Mouse (Mus musculus): ENCODE data around the gene Mef2b. TPM values are rescaled to one million over a fixed set of nuclear protein-coding genes. Genes with fewer than 3 reads are reported as not detected.

Mef2b gene
- polyA plus RNA-seq, 1 experiment from 2014 or later, result 0.43 TPM

- DNase-seq (ENCODE audit: low spot score), result no peak
- H3K4me1 ChIP-seq (replicated peaks; ENCODE audit: control insufficient read depth, insufficient read depth, low read length), result peaks cover 6% of the 10 kb centered on the region; the same call in 1 of the 2 replicates
- WGBS, result 71% methylated on average over 3 of the region's 3 CpGs
- 0 out of 2 replicates have a peak, but pooled peaks cover 2% of the 10 kb centered on the region for H3K27me3 ChIP-seq (replicated peaks; ENCODE audit: control insufficient read depth, insufficient read depth, low read length)
- no peak overlapping the region for H3K4me2 ChIP-seq (ENCODE audit: low read length)
- no peak overlapping the region for H3K4me3 ChIP-seq (ENCODE audit: low read depth, low read length)
- no peak overlapping the region for H3K9ac ChIP-seq (ENCODE audit: low read length)
- H3K9me3 ChIP-seq (ENCODE audit: control insufficient read depth, low read length), result no peaks in the 10 kb centered on the region
- no peak overlapping the region for H3K27ac ChIP-seq (ENCODE audit: low read depth)
- ATAC-seq (replicated peaks; ENCODE audit: low FRiP score, low TSS enrichment, low read depth), result no peak
- peaks cover 10% of the 10 kb centered on the region for H3K36me3 ChIP-seq (ENCODE audit: control insufficient read depth, insufficient read depth, low read length)
Measured at GRCm38 (mm10) chr8:70128435-70128834, 11.1 kb upstream of the Mef2b start.

GRCm38 (mm10) chr8:70129309-70129952, 10.1 kb upstream of the Mef2b start:
- Histone ChIP-seq H3K27ac (ENCODE audit: low read depth) (no peak overlapping the region), H3K9ac (ENCODE audit: low read length) (no peak overlapping the region), H3K36me3 (ENCODE audit: control insufficient read depth, insufficient read depth, low read length) (peaks cover 20% of the 10 kb centered on the region), H3K4me1 (replicated peaks; ENCODE audit: control insufficient read depth, insufficient read depth, low read length) (peaks cover 6% of the 10 kb centered on the region; the same call in 1 of the 2 replicates), H3K4me3 (ENCODE audit: low read depth, low read length) (no peak overlapping the region), H3K9me3 (ENCODE audit: control insufficient read depth, low read length) (no peaks in the 10 kb centered on the region), H3K4me2 (ENCODE audit: low read length) (no peak overlapping the region), H3K27me3 (replicated peaks; ENCODE audit: control insufficient read depth, insufficient read depth, low read length) (0 out of 2 replicates have a peak, but pooled peaks cover 2% of the 10 kb centered on the region)
- WGBS, result 62% methylated on average over 9 of the region's 9 CpGs
- ATAC-seq (replicated peaks; ENCODE audit: low FRiP score, low TSS enrichment, low read depth) (no peak), DNase-seq (ENCODE audit: low spot score) (no peak)

GRCm38 (mm10) chr8:70130066-70130465, 9.4 kb upstream of the Mef2b start:
- no peak for ATAC-seq (replicated peaks; ENCODE audit: low FRiP score, low TSS enrichment, low read depth)
- Histone ChIP-seq H3K4me2 (ENCODE audit: low read length) (no peak overlapping the region), H3K4me3 (ENCODE audit: low read depth, low read length) (no peak overlapping the region), H3K27me3 (replicated peaks; ENCODE audit: control insufficient read depth, insufficient read depth, low read length) (0 out of 2 replicates have a peak, but pooled peaks cover 1% of the 10 kb centered on the region), H3K36me3 (ENCODE audit: control insufficient read depth, insufficient read depth, low read length) (peaks cover 26% of the 10 kb centered on the region), H3K9me3 (ENCODE audit: control insufficient read depth, low read length) (no peaks in the 10 kb centered on the region), H3K27ac (ENCODE audit: low read depth) (no peak overlapping the region), H3K9ac (ENCODE audit: low read length) (no peak overlapping the region), H3K4me1 (replicated peaks; ENCODE audit: control insufficient read depth, insufficient read depth, low read length) (peaks cover 6% of the 10 kb centered on the region; the same call in 1 of the 2 replicates)
- no peak for DNase-seq (ENCODE audit: low spot score)
- WGBS, result 80% methylated on average over 3 of the region's 3 CpGs

GRCm38 (mm10) chr8:70131166-70131883, 8.2 kb upstream of the Mef2b start, which contains the start of gene Nr2c2ap:
Gene Nr2c2ap (plus strand): TSS chr8:70131333.
- peak within 1 kb of the TSS; percentile 60 for H3K4me2 ChIP-seq (ENCODE audit: low read length)
- WGBS, result under 1% methylated on average over 37 of the region's 37 CpGs
- peaks cover 6% of the 10 kb centered on the region; the same call in 1 of the 2 replicates for H3K4me1 ChIP-seq (replicated peaks; ENCODE audit: control insufficient read depth, insufficient read depth, low read length)
- peaks cover 38% of the 10 kb centered on the region for H3K36me3 ChIP-seq (ENCODE audit: control insufficient read depth, insufficient read depth, low read length)
- H3K9ac ChIP-seq (ENCODE audit: low read length), result peak within 1 kb of the TSS; percentile 60
- ATAC-seq (replicated peaks; ENCODE audit: low FRiP score, low TSS enrichment, low read depth) (peak; percentile 89), DNase-seq (ENCODE audit: low spot score) (peak; percentile 87)
- H3K4me3 ChIP-seq (ENCODE audit: low read depth, low read length), result peak within 1 kb of the TSS; percentile 61
- 0 out of 2 replicates have a peak within 1 kb of the TSS, but pooled peaks have one; percentile 17 for H3K27ac ChIP-seq (ENCODE audit: low read depth)
- no peaks in the 10 kb centered on the region for H3K27me3 ChIP-seq (replicated peaks; ENCODE audit: control insufficient read depth, insufficient read depth, low read length)
- no peaks in the 10 kb centered on the region for H3K9me3 ChIP-seq (ENCODE audit: control insufficient read depth, low read length)

GRCm38 (mm10) chr8:70134086-70134485, 5.4 kb upstream of the Mef2b start:
- no peak overlapping the region for H3K9ac ChIP-seq (ENCODE audit: low read length)
- no peak overlapping the region for H3K4me2 ChIP-seq (ENCODE audit: low read length)
- no peaks in the 10 kb centered on the region for H3K27me3 ChIP-seq (replicated peaks; ENCODE audit: control insufficient read depth, insufficient read depth, low read length)
- no peak overlapping the region for H3K4me3 ChIP-seq (ENCODE audit: low read depth, low read length)
- DNase-seq (ENCODE audit: low spot score), result no peak
- H3K36me3 ChIP-seq (ENCODE audit: control insufficient read depth, insufficient read depth, low read length), result peaks cover 44% of the 10 kb centered on the region
- peaks cover 13% of the 10 kb centered on the region for H3K4me1 ChIP-seq (replicated peaks; ENCODE audit: control insufficient read depth, insufficient read depth, low read length)
- no peaks in the 10 kb centered on the region for H3K9me3 ChIP-seq (ENCODE audit: control insufficient read depth, low read length)
- 93% methylated on average over 5 of the region's 5 CpGs for WGBS
- no peak overlapping the region for H3K27ac ChIP-seq (ENCODE audit: low read depth)
- ATAC-seq (replicated peaks; ENCODE audit: low FRiP score, low TSS enrichment, low read depth), result no peak

DNA sequence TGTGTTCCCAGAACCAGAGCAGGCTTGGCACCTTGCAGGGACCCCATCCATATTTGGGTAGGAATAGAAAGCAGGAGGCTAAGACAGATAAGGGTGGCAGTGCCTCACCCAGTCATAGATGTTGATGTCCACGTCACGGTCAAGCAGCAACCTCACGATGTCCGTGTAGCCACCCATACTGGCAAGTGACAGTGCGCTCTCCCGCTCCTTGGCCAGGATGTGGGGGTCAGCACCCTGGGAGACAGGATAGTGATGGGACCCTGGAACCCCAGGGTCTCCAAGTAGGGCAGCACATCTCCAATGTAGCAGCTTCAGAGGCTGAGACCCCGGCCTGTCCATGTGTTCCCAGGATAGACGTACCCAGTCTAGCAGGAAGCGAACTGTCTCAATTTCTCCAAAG, 4.6 kb upstream of the Mef2b start:
- Histone ChIP-seq H3K27ac (ENCODE audit: low read depth) (no peak overlapping the region), H3K36me3 (ENCODE audit: control insufficient read depth, insufficient read depth, low read length) (peaks cover 44% of the 10 kb centered on the region), H3K4me2 (ENCODE audit: low read length) (no peak overlapping the region), H3K9ac (ENCODE audit: low read length) (no peak overlapping the region), H3K4me3 (ENCODE audit: low read depth, low read length) (no peak overlapping the region), H3K27me3 (replicated peaks; ENCODE audit: control insufficient read depth, insufficient read depth, low read length) (no peaks in the 10 kb centered on the region), H3K9me3 (ENCODE audit: control insufficient read depth, low read length) (no peaks in the 10 kb centered on the region), H3K4me1 (replicated peaks; ENCODE audit: control insufficient read depth, insufficient read depth, low read length) (peaks cover 13% of the 10 kb centered on the region)
- ATAC-seq (replicated peaks; ENCODE audit: low FRiP score, low TSS enrichment, low read depth) (no peak), DNase-seq (ENCODE audit: low spot score) (no peak)
- WGBS, result 87% methylated on average over 9 of the region's 9 CpGs

DNA sequence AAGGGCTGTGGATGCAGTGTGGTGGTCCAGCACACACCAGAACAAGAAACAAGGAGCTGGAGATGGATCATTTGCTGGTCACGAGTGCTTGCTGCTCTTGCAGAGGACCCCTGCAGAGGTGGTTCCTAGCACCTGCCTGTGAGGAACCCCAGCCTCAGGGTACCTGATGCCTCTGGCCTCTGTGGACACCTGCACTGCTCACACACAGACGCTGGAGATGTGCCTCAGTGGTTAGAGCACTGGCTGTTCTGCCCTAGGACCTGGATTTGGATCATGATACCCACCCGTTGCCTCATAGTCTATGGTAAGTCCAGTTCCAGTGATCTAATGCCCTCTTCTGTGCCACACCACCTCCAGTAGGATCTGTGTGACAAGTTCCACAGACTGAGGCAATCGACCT, 2.9 kb upstream of the Mef2b start:
- H3K9me3 ChIP-seq (ENCODE audit: control insufficient read depth, low read length), result no peaks in the 10 kb centered on the region
- H3K9ac ChIP-seq (ENCODE audit: low read length), result no peak overlapping the region
- H3K4me1 ChIP-seq (replicated peaks; ENCODE audit: control insufficient read depth, insufficient read depth, low read length), result peaks cover 21% of the 10 kb centered on the region
- DNase-seq (ENCODE audit: low spot score) (no peak), ATAC-seq (replicated peaks; ENCODE audit: low FRiP score, low TSS enrichment, low read depth) (no peak)
- H3K4me2 ChIP-seq (ENCODE audit: low read length), result no peak overlapping the region
- H3K4me3 ChIP-seq (ENCODE audit: low read depth, low read length), result no peak overlapping the region
- 80% methylated on average over 4 of the region's 4 CpGs for WGBS
- H3K36me3 ChIP-seq (ENCODE audit: control insufficient read depth, insufficient read depth, low read length), result peaks cover 44% of the 10 kb centered on the region
- H3K27me3 ChIP-seq (replicated peaks; ENCODE audit: control insufficient read depth, insufficient read depth, low read length), result no peaks in the 10 kb centered on the region
- H3K27ac ChIP-seq (ENCODE audit: low read depth), result no peak overlapping the region

DNA sequence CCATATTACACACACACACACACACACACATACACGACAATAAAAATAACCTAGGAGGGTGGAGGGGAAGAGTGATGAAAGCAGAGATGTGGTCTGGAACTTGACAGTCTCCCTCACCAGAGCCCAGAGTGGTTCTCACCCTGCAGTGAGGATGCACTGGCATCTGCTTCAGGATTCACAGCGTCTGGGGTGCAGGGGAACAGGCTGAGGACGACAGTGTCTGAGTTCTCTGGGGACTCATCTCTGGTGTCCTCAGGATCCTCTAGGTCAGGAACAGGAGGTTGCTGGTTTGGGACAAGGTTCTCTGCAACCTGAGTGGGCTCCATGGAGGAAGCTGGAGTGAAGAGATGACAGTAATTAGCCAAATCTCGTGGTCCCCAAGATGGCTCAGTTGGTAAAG, 1.6 kb upstream of the Mef2b start:
- Histone ChIP-seq H3K9me3 (ENCODE audit: control insufficient read depth, low read length) (no peaks in the 10 kb centered on the region), H3K4me1 (replicated peaks; ENCODE audit: control insufficient read depth, insufficient read depth, low read length) (peaks cover 16% of the 10 kb centered on the region), H3K36me3 (ENCODE audit: control insufficient read depth, insufficient read depth, low read length) (peaks cover 46% of the 10 kb centered on the region), H3K9ac (ENCODE audit: low read length) (peak overlapping the region; percentile 39; the same call in 1 of the 2 replicates), H3K4me3 (ENCODE audit: low read depth, low read length) (peak overlapping the region; percentile 94; the same call in 1 of the 2 replicates), H3K27me3 (replicated peaks; ENCODE audit: control insufficient read depth, insufficient read depth, low read length) (no peaks in the 10 kb centered on the region), H3K27ac (ENCODE audit: low read depth) (no peak overlapping the region), H3K4me2 (ENCODE audit: low read length) (peak overlapping the region; percentile 78)
- 78% methylated on average over 4 of the region's 4 CpGs for whole genome bisulfite sequencing
- no peak for ATAC-seq (replicated peaks; ENCODE audit: low FRiP score, low TSS enrichment, low read depth)
- DNase-seq (ENCODE audit: low spot score), result no peak

Data from intestine, embryonic 14.5 days (tissue).